7 mouse cellular contexts compared by ENCODE assay signal in genomic region chr4:123624438-123624837, GRCm38 (mm10). TPM values are rescaled to one million over a fixed set of nuclear protein-coding genes. Genes with fewer than 3 reads are reported as not detected.
DNase-seq lines count a peak whose midpoint lies in the region; ATAC-seq and TF ChIP-seq lines count a peak whose summit lies in the region.

No protein-coding gene starts in this region.

- H3K4me2 ChIP-seq in heart, embryonic 16.5 days (ENCODE audit: low read depth, low read length) = peak overlapping the region; percentile 16; the same call in 1 of the 2 replicates
- peak overlapping the region; percentile 25; the same call in 1 of the 2 replicates for H3K4me2 ChIP-seq in lung, embryonic 15.5 days

- TF ChIP-seq CTCF in cortical plate, adult 2 months (IDR thresholded peaks at IDR 0.05; ENCODE audit: extremely low read depth, insufficient read depth, low read length) = no peak

- H3K4me1 ChIP-seq in cortical plate, adult 2 months (ENCODE audit: control insufficient read depth, insufficient read depth, low read length) = peaks cover 6% of the 10 kb centered on the region
- H3K4me1 ChIP-seq in heart, embryonic 16.5 days (ENCODE audit: control insufficient read depth, insufficient read depth, low read length) = peaks cover 31% of the 10 kb centered on the region
- H3K4me1 ChIP-seq in lung, embryonic 15.5 days = peaks cover 58% of the 10 kb centered on the region

- H3K4me3 ChIP-seq in cortical plate, adult 2 months (ENCODE audit: insufficient read depth, low read length) = no peak overlapping the region
- H3K4me3 ChIP-seq in heart, embryonic 16.5 days (ENCODE audit: low read length) = no peak overlapping the region
- H3K4me3 ChIP-seq in lung, embryonic 15.5 days = no peak overlapping the region

- H3K9me3 ChIP-seq in heart, embryonic 16.5 days (replicated peaks; ENCODE audit: control insufficient read depth, low read length) = no peaks in the 10 kb centered on the region
- no peaks in the 10 kb centered on the region for H3K9me3 ChIP-seq in lung, embryonic 15.5 days

- peak overlapping the region; percentile 71 for H3K27ac ChIP-seq in cortical plate, adult 2 months (ENCODE audit: insufficient read depth, low read length)
- H3K27ac ChIP-seq in heart, embryonic 16.5 days (ENCODE audit: low read length) = peak overlapping the region; percentile 81
- H3K27ac ChIP-seq in lung, embryonic 15.5 days = peak overlapping the region; percentile 87

- TF ChIP-seq POLR2A in cortical plate, adult 2 months (IDR thresholded peaks at IDR 0.05; ENCODE audit: extremely low read depth, insufficient read depth, low read length) = no peak

- 14% methylated on average over 5 of the region's 5 CpGs for WGBS in heart, embryonic 16.5 days
- WGBS in lung, embryonic 15.5 days = 15% methylated on average over 5 of the region's 5 CpGs

- H3K9ac ChIP-seq in heart, embryonic 16.5 days (ENCODE audit: low read length) = peak overlapping the region; percentile 26; the same call in 1 of the 2 replicates
- H3K9ac ChIP-seq in lung, embryonic 15.5 days = 0 out of 2 replicates have a peak overlapping the region, but pooled peaks have one; percentile 22

- no peaks in the 10 kb centered on the region for H3K27me3 ChIP-seq in heart, embryonic 16.5 days (ENCODE audit: control insufficient read depth, insufficient read depth, low read length)
- H3K27me3 ChIP-seq in lung, embryonic 15.5 days = no peaks in the 10 kb centered on the region

- no peak; the same call in 1 of the 2 replicates for ATAC-seq in heart, embryonic 16.5 days (replicated peaks; ENCODE audit: extremely low read depth, insufficient read depth, low FRiP score)
- peak; percentile 71 for ATAC-seq in lung, embryonic 15.5 days (ENCODE audit: borderline replicate concordance, extremely low read depth, low FRiP score, low TSS enrichment)
- no peak for ATAC-seq in inflammation-experienced regulatory T-cells, adult 6 months

- peak; percentile 91 for DNase-seq in Muller cell, postnatal 12 days (ENCODE audit: inconsistent ontology term)
- DNase-seq in cerebellum, postnatal 14 days = no peak
- no peak for DNase-seq in right cerebral cortex, postnatal 10 days (ENCODE audit: low spot score in 2 of 2)

- H3K36me3 ChIP-seq in heart, embryonic 16.5 days (ENCODE audit: control insufficient read depth, insufficient read depth) = no peaks in the 10 kb centered on the region
- no peaks in the 10 kb centered on the region for H3K36me3 ChIP-seq in lung, embryonic 15.5 days

RNA-seq across cellular contexts. Expression of gene Macf1, which starts 59.7 kb away (rescaled TPM):
- 137 and 141 TPM in 2 replicates for polyA plus RNA-seq in cortical plate, adult 2 months (2012; rRNA removed)
- polyA plus RNA-seq in heart, embryonic 16.5 days (2015; fragmentation: Nextera tagmentation; extraction: Ambion mirVana) = 47.1 and 58.8 TPM in 2 replicates
- 64.2 and 73.1 TPM in 2 replicates for polyA plus RNA-seq in lung, embryonic 15.5 days (2015; fragmentation: Nextera tagmentation; extraction: Ambion mirVana)
- 100 to 1,000 TPM in 2 of 3 experiments, 10 to 100 TPM in 1; 87.3 to 165 (median 153) TPM for polyA plus RNA-seq in inflammation-experienced regulatory T-cells, adult 6 months (2017; shearing (Covaris generic))
